Mouse (Mus musculus) common myeloid progenitor, adult 5-6 weeks (primary cell): ENCODE results near the gene Slc22a13. TPM values are rescaled to one million over a fixed set of nuclear protein-coding genes. Genes with fewer than 3 reads are reported as not detected.

Source experiments
- ATAC-seq: replicated peaks from 2 replicates; pipeline ENCODE4 v1.8.0; 2016; ENCODE audit warnings: low read depth, mild to moderate bottlenecking, moderate TSS enrichment, inconsistent platforms; ENCODE audit not compliant: poor library complexity, severe bottlenecking
- total RNA-seq: library from RNA; stranded (forward); fragments of 200-1000, 187-1606 nt; gene quantifications from 2 replicates; pipeline ENCODE4 v1.2.3, GENCODE M21; 2017

Slc22a13 gene
- total RNA-seq, 1 experiment from 2014 or later = not detected

DNA sequence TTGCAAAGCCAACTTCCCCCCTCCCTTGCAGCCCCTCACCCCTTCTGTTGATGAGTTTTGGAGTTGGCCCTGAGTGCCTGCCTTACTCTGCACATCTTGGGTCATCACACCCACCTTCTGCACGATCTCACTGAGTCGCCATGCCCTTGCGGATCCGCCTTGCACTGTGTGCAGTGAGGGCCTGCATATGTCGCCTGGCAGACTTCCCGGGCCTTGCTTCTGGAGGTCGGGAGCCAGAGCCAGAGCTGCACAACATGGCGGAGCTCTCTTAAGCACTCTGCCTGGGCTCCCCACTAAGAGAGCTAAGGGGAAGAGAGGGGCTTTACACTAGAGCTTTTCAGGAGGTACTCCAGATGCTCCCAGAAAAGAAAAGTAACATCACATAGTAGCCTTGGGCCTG, 64.2 kb downstream of the Slc22a13 start:
- ATAC-seq = no peak

- ATAC-seq = no peak
Measured at GRCm38 (mm10) chr9:119143372-119143771, 65.5 kb downstream of the Slc22a13 start.

Other genes with a start within 250 kb of the Slc22a13 start
- gene Vill, start 156.3 kb downstream of the Slc22a13 start, total RNA-seq = 33.9 and 36.3 TPM in 2 replicates
- gene Plcd1, start 115.6 kb downstream of the Slc22a13 start, total RNA-seq = not detected in 2 replicates
- gene Dlec1, start 106.6 kb downstream of the Slc22a13 start, total RNA-seq = not detected in 2 replicates
- gene Acaa1b, start 52.0 kb downstream of the Slc22a13 start, total RNA-seq = not detected in 2 replicates
- not detected in 2 replicates for gene Gm47289, start 49.9 kb downstream of the Slc22a13 start, total RNA-seq
- 35.4 and 35.5 TPM in 2 replicates for gene Oxsr1, start 113.3 kb upstream of the Slc22a13 start, total RNA-seq
- 20.1 and 23.1 TPM in 2 replicates for gene Acaa1a, start 130.6 kb upstream of the Slc22a13 start, total RNA-seq
- gene Myd88, start 132.3 kb upstream of the Slc22a13 start, total RNA-seq = 13.9 and 18.7 TPM in 2 replicates
- 5.3 TPM in 2 replicates for gene Xylb, start 148.3 kb upstream of the Slc22a13 start, total RNA-seq
- gene Slc22a14, start 156.5 kb upstream of the Slc22a13 start, total RNA-seq = not detected in 2 replicates
- 1.3 and 1.6 TPM in 2 replicates for gene Acvr2b, start 193.0 kb upstream of the Slc22a13 start, total RNA-seq
- gene Exog, start 235.8 kb upstream of the Slc22a13 start, total RNA-seq = 5.7 and 6.9 TPM in 2 replicates